Mouse (Mus musculus): ENCODE data around the gene Steap4. TPM values are rescaled to one million over a fixed set of nuclear protein-coding genes. Genes with fewer than 3 reads are reported as not detected.
"Not testable (repeated sequence)": the region's sequence is repeated elsewhere in the genome, so short reads cannot be mapped to it uniquely, and the experiment has no call there.

Steap4 gene
- polyA plus RNA-seq (2015; fragmentation: Nextera tagmentation; extraction: Ambion mirVana), result 2.1 and 2.2 TPM in 2 replicates

DNA sequence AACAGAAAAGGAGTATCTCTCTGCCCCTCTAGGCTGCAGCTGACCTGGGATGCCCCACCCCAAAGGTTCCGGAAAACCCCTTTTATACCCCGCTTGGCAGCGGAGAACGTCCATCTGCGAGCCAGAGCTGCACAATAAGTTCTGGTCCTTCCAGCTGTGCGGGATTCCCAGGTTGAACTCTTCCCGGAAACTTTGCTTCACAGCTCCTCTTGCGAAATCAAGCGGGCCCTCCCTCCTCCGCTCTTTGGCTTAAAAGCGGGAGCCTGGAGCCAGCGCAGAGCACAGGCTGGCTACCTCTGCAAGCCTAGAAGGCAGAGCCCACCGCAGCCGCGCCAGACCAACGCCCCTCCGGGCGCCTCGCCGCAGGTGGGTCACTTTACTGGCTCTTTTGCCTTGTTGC is at the start of gene Steap4:
Steap4 (plus strand) TSS at position 282 of the 400 bp plus-strand sequence.
- Histone ChIP-seq H3K9me3 (replicated peaks) (no peaks in the 10 kb centered on the region), H3K4me2 (peak within 1 kb of the TSS; percentile 51), H3K9ac (0 out of 2 replicates have a peak within 1 kb of the TSS, but pooled peaks have one; percentile 33), H3K27ac (no peak within 1 kb of the TSS), H3K27me3 (no peaks in the 10 kb centered on the region), H3K36me3 (no peaks in the 10 kb centered on the region), H3K4me1 (replicated peaks) (no peaks in the 10 kb centered on the region), H3K4me3 (replicated peaks) (peak within 1 kb of the TSS; percentile 23; the same call in 1 of the 2 replicates)
- 8% methylated on average over 20 of the region's 20 CpGs for WGBS (ENCODE audit: insufficient replicate concordance)
- DNase-seq, result no peak
- ATAC-seq (ENCODE audit: low read depth), result peak; percentile 51; the same call in 1 of the 2 replicates

DNA sequence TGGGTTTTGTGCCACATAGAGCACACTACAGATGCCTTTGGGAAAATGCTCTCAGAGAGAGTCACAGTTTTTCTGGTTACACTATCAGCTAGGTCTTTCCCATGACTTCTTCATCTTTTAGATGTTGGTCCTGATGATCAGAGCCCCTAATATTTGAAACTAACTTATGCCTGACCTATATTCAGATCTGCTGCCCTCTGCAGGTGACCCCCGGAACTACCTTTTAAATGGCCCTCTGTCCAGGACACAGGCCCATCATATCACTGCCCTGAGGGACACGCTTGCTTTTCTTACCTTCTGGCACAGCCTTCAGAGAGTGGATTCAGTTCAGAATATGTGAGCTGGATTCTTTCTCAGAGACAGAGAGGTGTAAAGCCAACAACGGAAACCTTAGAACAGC is 48.3 kb upstream of the Steap4 start:
- Histone ChIP-seq H3K27ac (no peak overlapping the region), H3K4me1 (replicated peaks) (no peaks in the 10 kb centered on the region), H3K4me2 (no peak overlapping the region), H3K9me3 (replicated peaks) (no peaks in the 10 kb centered on the region), H3K9ac (no peak overlapping the region), H3K36me3 (no peaks in the 10 kb centered on the region), H3K4me3 (replicated peaks) (no peak overlapping the region), H3K27me3 (no peaks in the 10 kb centered on the region)
- 50% methylated on average over 3 of the region's 3 CpGs for WGBS (ENCODE audit: insufficient replicate concordance)
- ATAC-seq (ENCODE audit: low read depth) (no peak), DNase-seq (no peak)

DNA sequence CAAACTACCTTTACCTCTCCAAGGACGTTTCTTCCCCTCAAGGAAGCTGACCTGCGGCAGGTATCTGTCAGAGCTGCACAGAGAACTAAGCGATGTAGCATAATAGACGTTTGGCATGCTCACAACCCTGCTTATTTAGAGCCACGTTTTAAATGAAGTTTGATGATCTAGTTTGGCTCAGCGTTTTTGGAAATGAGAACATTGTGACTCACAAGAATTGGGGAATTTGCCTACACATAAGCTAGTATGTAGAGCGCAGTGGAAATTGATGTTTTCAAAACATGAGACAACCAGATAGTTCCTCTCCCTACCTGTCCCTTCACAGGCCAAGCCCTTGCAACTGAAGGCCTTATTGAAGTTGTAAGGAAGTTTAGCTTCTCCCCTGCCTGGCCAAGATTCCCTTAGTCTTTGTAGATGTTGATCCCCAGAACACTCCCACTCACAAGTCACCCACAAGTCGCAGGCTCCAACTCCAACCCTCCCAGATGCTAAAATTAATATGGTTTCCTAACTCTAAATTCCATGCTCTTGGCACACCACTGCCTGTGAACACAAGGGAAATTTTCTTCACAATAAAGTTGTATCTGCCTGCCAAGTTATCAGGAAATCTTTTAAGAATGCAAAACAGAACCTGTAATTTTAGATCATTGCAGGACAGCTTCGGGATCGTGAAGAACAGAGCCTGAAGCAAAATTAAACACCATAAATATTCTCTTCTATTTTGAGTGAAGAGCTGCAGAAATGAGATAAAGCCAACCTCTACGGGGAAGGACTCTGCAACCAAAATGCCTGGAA is 42.6 kb upstream of the Steap4 start:
- Histone ChIP-seq H3K4me3 (replicated peaks) (no peak overlapping the region), H3K4me1 (replicated peaks) (no peaks in the 10 kb centered on the region), H3K36me3 (no peaks in the 10 kb centered on the region), H3K27me3 (no peaks in the 10 kb centered on the region), H3K27ac (no peak overlapping the region), H3K9me3 (replicated peaks) (no peaks in the 10 kb centered on the region), H3K9ac (no peak overlapping the region), H3K4me2 (no peak overlapping the region)
- 59% methylated on average over 11 of the region's 11 CpGs for WGBS (ENCODE audit: insufficient replicate concordance)
- DNase-seq (no peak), ATAC-seq (ENCODE audit: low read depth) (no peak)

DNA sequence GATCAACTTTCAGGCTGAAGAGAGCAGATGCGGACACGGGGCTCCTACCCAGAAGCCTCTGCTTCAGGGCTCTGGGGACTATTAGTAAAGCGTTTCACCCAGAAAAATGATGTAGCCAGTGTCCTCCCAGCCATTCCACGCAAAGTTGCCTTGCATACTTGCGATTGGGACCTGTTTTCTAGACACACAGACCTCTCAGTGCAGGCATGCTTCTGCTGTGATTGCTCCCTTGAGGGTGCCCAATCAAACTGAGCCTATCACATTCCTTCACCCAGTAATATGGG is 42.0 kb upstream of the Steap4 start:
- H3K4me1 ChIP-seq (replicated peaks), result no peaks in the 10 kb centered on the region
- H3K27me3 ChIP-seq, result no peaks in the 10 kb centered on the region
- no peak overlapping the region for H3K4me3 ChIP-seq (replicated peaks)
- DNase-seq (no peak), ATAC-seq (ENCODE audit: low read depth) (no peak)
- H3K4me2 ChIP-seq, result no peak overlapping the region
- H3K9me3 ChIP-seq (replicated peaks), result no peaks in the 10 kb centered on the region
- H3K36me3 ChIP-seq, result no peaks in the 10 kb centered on the region
- no peak overlapping the region for H3K9ac ChIP-seq
- 65% methylated on average over 5 of the region's 5 CpGs for WGBS (ENCODE audit: insufficient replicate concordance)
- H3K27ac ChIP-seq, result no peak overlapping the region

DNA sequence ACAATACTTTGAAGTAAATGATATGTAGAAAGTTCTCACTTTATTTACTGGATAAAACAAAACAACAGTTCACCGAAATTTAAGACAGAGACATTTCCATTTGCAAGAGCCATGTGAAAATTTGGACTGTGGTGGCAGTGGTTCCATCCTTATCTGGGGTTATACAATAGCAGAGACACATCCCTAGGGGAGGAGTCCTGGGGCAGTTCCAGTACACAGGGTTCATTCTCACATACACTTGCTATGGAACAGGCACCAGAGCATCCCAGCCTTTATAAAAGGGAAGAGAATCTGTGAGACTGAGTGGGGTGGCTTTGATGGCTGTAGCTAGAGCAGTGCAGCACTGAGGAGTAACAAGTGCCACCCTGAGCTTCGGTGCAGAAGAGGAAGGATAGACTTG is 40.6 kb upstream of the Steap4 start:
- 66% methylated on average over 2 of the region's 2 CpGs for WGBS (ENCODE audit: insufficient replicate concordance)

DNA sequence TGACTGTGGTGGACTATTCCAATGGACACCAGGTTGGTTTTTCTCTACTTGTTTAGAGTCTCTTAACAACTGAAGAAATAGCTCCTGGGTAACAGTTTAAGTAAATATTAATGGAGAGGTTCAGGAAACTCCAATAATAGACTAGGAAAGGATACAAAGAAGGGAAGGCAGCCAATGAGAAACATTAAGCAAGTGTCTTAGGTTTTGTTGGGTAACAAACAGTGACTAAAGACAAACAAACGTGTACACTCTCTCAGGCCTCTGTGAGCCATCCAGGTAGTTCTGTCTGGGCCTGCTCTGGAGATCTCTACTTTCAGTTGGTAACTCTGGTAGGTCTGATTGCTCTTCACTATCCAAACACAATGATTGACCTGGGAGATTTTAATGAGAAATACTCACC is 37.5 kb upstream of the Steap4 start:
- ATAC-seq (ENCODE audit: low read depth) (no peak), DNase-seq (no peak)
- Histone ChIP-seq H3K4me3 (replicated peaks) (no peak overlapping the region), H3K27ac (no peak overlapping the region), H3K4me2 (no peak overlapping the region), H3K4me1 (replicated peaks) (no peaks in the 10 kb centered on the region), H3K36me3 (no peaks in the 10 kb centered on the region), H3K9me3 (replicated peaks) (no peaks in the 10 kb centered on the region), H3K27me3 (no peaks in the 10 kb centered on the region), H3K9ac (no peak overlapping the region)
- WGBS (ENCODE audit: insufficient replicate concordance), result 61% methylated on average over 1 of the region's 1 CpGs

More for the DNA sequence above, 40.6 kb upstream of the Steap4 start:
- ATAC-seq (ENCODE audit: low read depth), result no peak
- no peak overlapping the region for H3K4me3 ChIP-seq (replicated peaks)
- no peaks in the 10 kb centered on the region for H3K9me3 ChIP-seq (replicated peaks)
- no peaks in the 10 kb centered on the region for H3K4me1 ChIP-seq (replicated peaks)
- no peak overlapping the region for H3K27ac ChIP-seq
- no peaks in the 10 kb centered on the region for H3K27me3 ChIP-seq
- no peak for DNase-seq
- no peaks in the 10 kb centered on the region for H3K36me3 ChIP-seq
- H3K9ac ChIP-seq, result no peak overlapping the region
- no peak overlapping the region for H3K4me2 ChIP-seq

DNA sequence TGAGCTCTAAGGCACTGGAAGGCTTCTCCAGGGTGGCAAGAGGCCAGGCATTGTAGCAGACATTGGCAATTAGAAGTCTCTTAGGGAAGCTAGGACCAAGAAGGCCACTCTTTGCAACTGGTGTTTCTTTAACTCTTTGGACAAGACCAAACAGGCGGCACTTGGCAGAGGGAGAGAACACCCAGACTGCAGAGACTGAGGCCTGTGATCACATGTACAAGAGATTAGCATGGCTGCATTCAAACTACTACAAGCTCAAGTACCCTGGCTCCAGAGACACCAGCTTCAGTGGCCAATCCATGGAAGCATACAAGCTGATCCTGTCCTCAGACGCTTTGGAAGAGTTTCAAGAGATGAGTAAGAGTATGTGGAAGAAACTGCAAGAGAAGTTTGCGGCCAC is 36.6 kb upstream of the Steap4 start:
- H3K36me3 ChIP-seq, result no peaks in the 10 kb centered on the region
- ATAC-seq (ENCODE audit: low read depth), result no peak
- no peak overlapping the region for H3K4me3 ChIP-seq (replicated peaks)
- 48% methylated on average over 3 of the region's 3 CpGs for WGBS (ENCODE audit: insufficient replicate concordance)
- no peaks in the 10 kb centered on the region for H3K4me1 ChIP-seq (replicated peaks)
- H3K9ac ChIP-seq, result no peak overlapping the region
- DNase-seq, result no peak
- H3K27ac ChIP-seq, result no peak overlapping the region
- no peaks in the 10 kb centered on the region for H3K9me3 ChIP-seq (replicated peaks)
- H3K27me3 ChIP-seq, result no peaks in the 10 kb centered on the region
- H3K4me2 ChIP-seq, result no peak overlapping the region

DNA sequence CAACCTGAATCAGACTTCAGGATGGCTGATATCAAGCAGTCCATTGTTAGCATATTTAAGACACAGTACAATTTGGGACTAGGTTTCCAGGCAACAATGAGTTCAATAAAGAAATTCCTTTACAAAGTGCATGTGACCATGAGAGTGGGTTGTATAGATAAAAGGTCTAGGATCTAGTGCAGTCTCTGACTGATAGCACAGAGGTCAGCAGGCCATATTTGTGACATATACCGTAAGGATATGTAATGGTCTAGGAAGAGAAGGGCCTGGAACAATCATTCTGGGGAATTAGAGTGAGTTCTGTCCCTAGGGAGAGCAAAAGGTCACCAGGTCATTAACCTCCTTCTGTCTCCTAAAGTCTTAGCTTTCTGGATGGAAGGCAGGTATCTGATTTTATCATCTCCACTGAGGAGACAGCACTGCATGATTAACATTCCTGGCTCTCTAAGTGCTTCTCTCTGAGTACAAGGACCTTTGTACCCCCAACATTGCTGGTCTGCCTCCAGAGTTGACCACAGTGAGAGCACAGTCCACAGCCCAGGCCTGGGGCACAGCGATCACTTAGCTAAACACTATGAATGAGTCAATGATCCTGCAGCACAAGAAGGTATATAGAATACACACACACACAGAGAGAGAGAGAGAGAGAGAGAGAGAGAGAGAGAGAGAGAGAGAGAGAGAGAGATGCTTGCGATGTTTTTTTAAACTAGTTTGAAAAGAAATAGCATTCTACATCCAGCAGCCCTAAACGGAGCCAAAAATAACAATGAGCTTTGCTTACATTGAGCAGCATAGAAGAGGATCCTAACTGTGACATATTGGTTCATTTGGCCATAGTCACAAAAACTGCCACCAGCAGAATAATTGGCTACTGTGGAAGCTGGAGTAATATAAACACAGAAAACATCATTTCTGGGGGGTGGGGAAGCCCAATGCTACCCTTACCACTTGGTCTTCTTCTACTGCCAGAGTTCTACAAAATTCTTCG is 27.7 kb upstream of the Steap4 start:
- DNase-seq, result no peak
- ATAC-seq (ENCODE audit: low read depth), result peak; percentile 73
- Histone ChIP-seq H3K4me1 (replicated peaks) (no peaks in the 10 kb centered on the region), H3K9me3 (replicated peaks) (no peaks in the 10 kb centered on the region), H3K27ac (no peak overlapping the region), H3K27me3 (no peaks in the 10 kb centered on the region), H3K9ac (no peak overlapping the region), H3K36me3 (no peaks in the 10 kb centered on the region), H3K4me2 (no peak overlapping the region), H3K4me3 (replicated peaks) (no peak overlapping the region)
- 58% methylated on average over 5 of the region's 5 CpGs for WGBS (ENCODE audit: insufficient replicate concordance)

DNA sequence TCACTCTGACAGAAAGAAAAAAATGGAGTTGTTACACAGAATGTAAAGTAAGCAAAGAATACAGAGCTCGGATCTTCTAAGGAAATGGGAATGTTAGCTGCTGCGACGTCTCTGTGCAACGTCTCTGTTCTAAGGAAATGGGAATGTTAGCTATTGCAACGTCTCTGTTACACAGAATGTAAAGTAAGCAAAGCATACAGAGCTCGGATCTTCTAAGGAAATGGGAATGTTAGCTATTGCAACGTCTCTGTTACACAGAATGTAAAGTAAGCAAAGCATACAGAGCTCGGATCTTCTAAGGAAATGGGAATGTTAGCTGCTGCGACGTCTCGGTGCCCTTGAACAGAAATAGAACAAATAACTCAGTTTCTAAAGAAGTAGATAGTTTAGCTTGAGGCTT is 26.8 kb upstream of the Steap4 start:
- H3K4me2 ChIP-seq; ATAC-seq (ENCODE audit: low read depth); H3K4me3 ChIP-seq (replicated peaks); H3K27me3 ChIP-seq; H3K9ac ChIP-seq; DNase-seq; H3K4me1 ChIP-seq (replicated peaks); H3K9me3 ChIP-seq (replicated peaks); H3K27ac ChIP-seq; H3K36me3 ChIP-seq: not testable (repeated sequence)
- WGBS (ENCODE audit: insufficient replicate concordance), result 61% methylated on average over 11 of the region's 11 CpGs

DNA sequence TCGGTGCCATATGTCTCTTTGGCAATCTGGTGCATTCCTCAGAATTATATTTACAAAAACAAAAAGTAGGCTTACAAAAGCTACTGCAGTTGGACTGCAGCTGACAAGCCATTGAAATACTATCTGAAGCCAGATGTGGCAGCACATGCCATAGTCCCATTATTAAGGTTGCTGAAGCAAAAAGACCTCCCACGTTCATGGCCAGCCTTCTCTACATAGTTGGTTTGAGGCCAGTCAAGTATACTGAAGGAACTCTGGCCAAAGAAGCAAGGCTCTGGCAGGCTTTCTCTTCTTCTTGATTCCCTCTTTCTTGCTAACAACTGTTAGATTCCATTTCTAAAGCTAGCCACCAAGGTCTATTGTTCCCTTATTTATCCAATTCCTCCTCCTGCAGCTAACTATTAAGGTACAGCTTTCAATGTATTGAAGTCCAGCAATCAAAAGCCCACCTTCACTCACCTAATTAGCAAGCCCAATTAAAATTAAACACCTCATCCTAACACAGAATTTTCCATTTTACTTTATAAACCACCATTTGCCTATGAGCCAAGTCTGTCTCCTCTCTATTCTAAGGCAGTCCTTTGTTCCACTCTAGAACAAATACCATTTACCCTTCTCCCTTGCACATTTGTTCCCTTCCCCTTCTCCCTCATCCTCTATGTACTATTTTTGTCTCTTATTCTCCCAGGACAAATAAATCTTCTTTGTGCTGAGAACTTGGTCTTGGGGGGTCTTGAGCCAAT is 26.2 kb upstream of the Steap4 start:
- Histone ChIP-seq H3K36me3 (no peaks in the 10 kb centered on the region), H3K9ac (no peak overlapping the region), H3K4me1 (replicated peaks) (no peaks in the 10 kb centered on the region), H3K27ac (no peak overlapping the region), H3K27me3 (no peaks in the 10 kb centered on the region), H3K4me2 (no peak overlapping the region), H3K4me3 (replicated peaks) (no peak overlapping the region), H3K9me3 (replicated peaks) (no peaks in the 10 kb centered on the region)
- ATAC-seq (ENCODE audit: low read depth) (no peak), DNase-seq (no peak)
- 58% methylated on average over 2 of the region's 2 CpGs for WGBS (ENCODE audit: insufficient replicate concordance)

DNA sequence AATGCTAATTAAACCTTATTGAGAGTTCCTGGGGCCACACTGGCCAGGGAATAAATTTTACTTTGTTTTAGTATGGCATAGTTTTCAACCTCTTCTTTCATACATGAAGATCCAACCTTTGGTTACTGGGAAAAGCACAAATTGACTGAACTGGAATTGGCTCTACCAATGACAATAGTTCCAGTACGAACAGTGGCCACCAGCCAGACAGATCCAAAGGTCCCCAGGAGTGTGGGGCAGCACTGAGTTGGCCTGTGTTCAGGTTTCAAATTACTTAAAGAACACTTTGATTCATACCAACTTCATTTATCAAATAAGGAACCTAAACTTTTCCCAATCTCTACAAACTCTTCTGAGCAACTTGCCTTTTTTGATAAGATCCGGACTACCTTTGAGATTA is 5.4 kb upstream of the Steap4 start:
- DNase-seq, result no peak
- ATAC-seq (ENCODE audit: low read depth), result no peak
- Histone ChIP-seq H3K9ac (no peak overlapping the region), H3K27ac (no peak overlapping the region), H3K4me3 (replicated peaks) (no peak overlapping the region), H3K36me3 (no peaks in the 10 kb centered on the region), H3K4me1 (replicated peaks) (no peaks in the 10 kb centered on the region), H3K4me2 (no peak overlapping the region), H3K27me3 (no peaks in the 10 kb centered on the region), H3K9me3 (replicated peaks) (no peaks in the 10 kb centered on the region)
- 48% methylated on average over 2 of the region's 2 CpGs for WGBS (ENCODE audit: insufficient replicate concordance)

All from liver, embryonic 13.5 days (tissue).